Mouse (Mus musculus) midbrain, embryonic 11.5 days (tissue): ENCODE results near the gene Gm572. TPM values are rescaled to one million over a fixed set of nuclear protein-coding genes. Genes with fewer than 3 reads are reported as not detected.

Experiments
- ATAC-seq: fragments of 200-750 bp; cut with Nextera tagmentation; 2 replicates; pipeline ENCODE4 v1.8.0; 2017; ENCODE audit warnings: moderate TSS enrichment, moderate library complexity; ENCODE audit not compliant: low FRiP score
- DNase-seq: peaks from one replicate; pipeline ENCODE4 v3.0.0; 2015; ENCODE audit warnings: low spot score; ENCODE audit errors: missing footprints
- H3K27ac ChIP-seq: fragments of 300-500 bp; sonication (generic); 2 replicates; pipeline ENCODE4 v1.5.1; 2014; ENCODE audit warnings: low read depth, low read length
- H3K27me3 ChIP-seq: fragments of 300-500 bp; sonication (generic); 2 replicates; pipeline ENCODE4 v1.6.1; 2014; ENCODE audit warnings: mild to moderate bottlenecking, low read length, moderate library complexity, mixed read lengths; ENCODE audit not compliant: control insufficient read depth, insufficient read depth
- H3K36me3 ChIP-seq: fragments of 300-500 bp; sonication (generic); 2 replicates; pipeline ENCODE4 v1.6.1; 2014; ENCODE audit warnings: mild to moderate bottlenecking, low read length, moderate library complexity, mixed read lengths; ENCODE audit not compliant: control insufficient read depth, insufficient read depth
- H3K4me1 ChIP-seq: fragments of 300-500 bp; sonication (generic); 2 replicates; pipeline ENCODE4 v1.6.1; 2014; ENCODE audit warnings: low read length; ENCODE audit not compliant: control insufficient read depth, insufficient read depth
- H3K4me2 ChIP-seq: fragments of 300-500 bp; sonication (generic); 2 replicates; pipeline ENCODE4 v1.6.1; 2014; ENCODE audit warnings: mild to moderate bottlenecking, moderate library complexity
- H3K4me3 ChIP-seq: fragments of 300-500 bp; sonication (generic); 2 replicates; pipeline ENCODE4 v1.5.1; 2014; ENCODE audit warnings: low read depth, low read length
- H3K9ac ChIP-seq: fragments of 300-500 bp; sonication (generic); 2 replicates; pipeline ENCODE4 v1.6.1; 2014; ENCODE audit warnings: low read length
- H3K9me3 ChIP-seq: fragments of 300-500 bp; sonication (generic); 2 replicates; pipeline ENCODE4 v1.6.1; 2016; ENCODE audit warnings: low read length; ENCODE audit not compliant: control insufficient read depth
- WGBS: fragments of 180-500 bp; shearing (Covaris S2); extraction: QIAGEN DNeasy Blood & Tissue Kit; methylation state at CpG from one replicate; pipeline ENCODE4 v1.1.7; 2014; 5-methylcytosine and 5-hydroxymethylcytosine counted together
- polyA plus RNA-seq: library from polyadenylated mRNA; unstranded; fragments of >200 nt; fragmentation: Nextera tagmentation; extraction: Ambion mirVana; gene quantifications from 2 replicates; pipeline ENCODE4 v1.2.1, GENCODE M21; 2014

The Gm572 gene
- polyA plus RNA-seq, 1 experiment from 2014 or later: not detected

DNA sequence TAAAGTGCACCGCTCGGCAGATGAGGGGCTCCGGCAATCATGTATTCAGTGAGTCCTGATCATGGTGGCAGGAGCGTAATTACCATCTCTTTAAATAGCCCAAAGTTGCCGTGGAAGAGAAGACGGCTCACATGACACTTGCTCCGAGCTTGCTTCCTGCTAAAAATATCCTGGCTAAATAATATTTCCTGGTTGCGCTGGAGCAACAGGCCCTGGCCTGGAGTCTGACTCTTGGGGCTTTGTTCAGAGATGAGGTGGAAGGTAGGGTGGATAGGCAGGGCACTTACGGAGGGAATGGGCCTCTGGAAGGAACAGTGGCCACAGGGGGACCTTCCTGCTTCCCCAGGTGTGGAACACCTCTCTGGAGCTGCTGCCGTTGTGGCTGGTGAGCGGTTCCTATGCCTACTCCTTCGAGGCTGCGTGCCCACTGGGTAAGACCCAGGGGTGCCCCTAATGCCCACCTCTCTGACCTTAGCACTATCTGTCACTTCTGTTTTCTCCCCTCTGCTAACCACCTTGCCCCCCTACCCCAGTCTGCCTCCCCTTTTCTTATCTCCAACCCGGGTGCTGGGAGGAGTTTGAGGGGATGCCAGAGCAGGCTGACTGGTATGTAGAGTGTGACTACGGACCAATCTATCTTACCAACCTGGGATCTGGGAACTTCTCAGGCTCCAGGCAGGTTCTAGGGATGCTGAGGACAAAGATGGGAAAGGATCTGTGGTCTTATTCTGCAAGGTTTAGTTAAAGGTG lies 24.1 kb downstream of the Gm572 start:
- Histone ChIP-seq H3K9me3 (no peaks in the 10 kb centered on the region), H3K9ac (no peak overlapping the region), H3K4me3 (no peak overlapping the region), H3K36me3 (no peaks in the 10 kb centered on the region), H3K27me3 (peaks cover 2% of the 10 kb centered on the region; the same call in 1 of the 2 replicates), H3K4me2 (no peak overlapping the region), H3K4me1 (peaks cover 2% of the 10 kb centered on the region; the same call in 1 of the 2 replicates), H3K27ac (no peak overlapping the region)
- no peak for ATAC-seq
- 89% methylated on average over 15 of the region's 15 CpGs for WGBS
- no peak for DNase-seq

DNA sequence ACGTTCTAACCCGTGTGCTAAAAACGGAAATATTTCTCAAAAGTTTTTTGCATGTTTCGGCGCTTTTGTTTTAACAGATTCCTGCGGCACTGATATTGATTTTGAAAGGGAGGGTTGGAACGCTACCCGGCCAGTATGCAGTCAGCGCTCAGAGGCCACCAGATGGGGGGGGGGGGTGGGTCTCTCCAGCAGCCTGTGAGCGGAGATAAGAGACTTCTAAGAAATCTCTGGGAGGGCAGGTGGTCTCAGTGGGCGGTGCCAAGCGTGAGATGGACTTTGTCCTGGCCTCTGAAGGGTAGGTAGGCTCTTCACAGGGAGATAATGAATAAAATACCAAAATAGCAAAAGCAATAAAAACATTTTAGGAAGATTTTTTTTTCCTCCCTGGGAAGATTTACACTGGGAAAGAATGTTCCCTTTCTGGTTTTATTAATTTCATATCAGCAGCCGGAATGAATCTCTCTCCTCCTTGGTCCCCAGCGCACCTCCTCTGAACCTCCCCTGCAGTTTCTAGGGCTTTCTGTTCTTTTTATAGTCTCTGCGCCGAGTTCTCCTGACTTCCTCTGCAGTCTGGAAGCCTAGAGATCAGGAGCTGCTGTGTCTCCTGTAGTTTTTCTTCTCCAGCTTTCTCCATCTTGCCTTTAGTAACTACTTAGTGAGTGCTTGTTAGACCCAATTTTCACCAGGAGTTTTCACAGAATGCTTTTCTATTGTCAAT lies 28.3 kb downstream of the Gm572 start:
- ATAC-seq (no peak), DNase-seq (no peak)
- Histone ChIP-seq H3K4me2 (no peak overlapping the region), H3K4me3 (no peak overlapping the region), H3K27ac (no peak overlapping the region), H3K27me3 (no peaks in the 10 kb centered on the region), H3K36me3 (no peaks in the 10 kb centered on the region), H3K4me1 (peaks cover 2% of the 10 kb centered on the region), H3K9ac (no peak overlapping the region), H3K9me3 (no peaks in the 10 kb centered on the region)
- 61% methylated on average over 16 of the region's 16 CpGs for WGBS

GRCm38 (mm10) chr4:148675043-148675442 lies 31.9 kb downstream of the Gm572 start:
- H3K9ac ChIP-seq: no peak overlapping the region
- H3K4me1 ChIP-seq: peaks cover 7% of the 10 kb centered on the region
- no peaks in the 10 kb centered on the region for H3K36me3 ChIP-seq
- ATAC-seq (no peak), DNase-seq (no peak)
- WGBS: 63% methylated on average over 7 of the region's 7 CpGs
- H3K4me2 ChIP-seq: no peak overlapping the region
- no peak overlapping the region for H3K4me3 ChIP-seq
- no peaks in the 10 kb centered on the region for H3K9me3 ChIP-seq
- no peak overlapping the region for H3K27ac ChIP-seq
- H3K27me3 ChIP-seq: no peaks in the 10 kb centered on the region

DNA sequence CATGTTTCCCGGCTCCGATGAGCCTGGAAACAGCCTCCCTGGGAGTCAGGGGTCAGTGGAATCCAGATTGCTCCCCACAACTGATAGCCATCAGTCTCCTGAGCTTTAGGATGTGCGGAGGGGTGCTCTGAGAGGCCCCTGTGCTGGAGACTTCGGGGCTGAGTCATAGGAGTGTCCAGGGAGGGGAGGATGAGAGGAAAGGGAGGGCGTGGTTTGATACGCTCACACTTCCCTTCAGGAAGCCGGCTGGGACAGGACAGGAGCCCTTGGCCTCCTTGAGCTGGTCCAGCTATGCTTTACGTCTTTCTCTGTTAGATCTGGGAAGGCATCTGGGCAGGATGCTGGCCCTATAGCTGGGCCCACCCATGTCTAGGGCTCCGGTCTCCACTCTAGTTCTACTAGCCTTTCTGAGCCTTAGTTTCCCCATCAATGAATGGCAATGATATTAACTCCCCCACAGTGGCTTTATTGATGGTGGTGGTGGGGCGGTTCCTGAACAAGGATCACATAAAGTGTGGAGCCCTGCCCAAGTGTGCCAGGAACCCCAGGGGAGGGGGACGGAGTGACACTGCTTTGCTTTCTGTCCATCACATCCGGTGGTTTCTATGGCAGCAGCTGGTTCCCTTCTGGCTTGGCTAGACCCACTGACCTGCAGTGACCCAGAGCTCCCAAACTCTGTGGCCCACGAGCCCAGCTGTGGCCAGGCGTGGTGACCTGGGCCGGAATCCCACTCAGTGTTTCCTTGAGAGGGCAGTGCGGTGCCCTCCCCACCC lies 33.3 kb downstream of the Gm572 start:
- no peaks in the 10 kb centered on the region for H3K36me3 ChIP-seq
- no peak for DNase-seq
- H3K4me1 ChIP-seq: peaks cover 7% of the 10 kb centered on the region
- H3K27ac ChIP-seq: no peak overlapping the region
- no peaks in the 10 kb centered on the region for H3K27me3 ChIP-seq
- peak; percentile 61 for ATAC-seq
- H3K9ac ChIP-seq: no peak overlapping the region
- H3K9me3 ChIP-seq: no peaks in the 10 kb centered on the region
- 43% methylated on average over 16 of the region's 16 CpGs for WGBS
- no peak overlapping the region for H3K4me2 ChIP-seq
- H3K4me3 ChIP-seq: no peak overlapping the region

DNA sequence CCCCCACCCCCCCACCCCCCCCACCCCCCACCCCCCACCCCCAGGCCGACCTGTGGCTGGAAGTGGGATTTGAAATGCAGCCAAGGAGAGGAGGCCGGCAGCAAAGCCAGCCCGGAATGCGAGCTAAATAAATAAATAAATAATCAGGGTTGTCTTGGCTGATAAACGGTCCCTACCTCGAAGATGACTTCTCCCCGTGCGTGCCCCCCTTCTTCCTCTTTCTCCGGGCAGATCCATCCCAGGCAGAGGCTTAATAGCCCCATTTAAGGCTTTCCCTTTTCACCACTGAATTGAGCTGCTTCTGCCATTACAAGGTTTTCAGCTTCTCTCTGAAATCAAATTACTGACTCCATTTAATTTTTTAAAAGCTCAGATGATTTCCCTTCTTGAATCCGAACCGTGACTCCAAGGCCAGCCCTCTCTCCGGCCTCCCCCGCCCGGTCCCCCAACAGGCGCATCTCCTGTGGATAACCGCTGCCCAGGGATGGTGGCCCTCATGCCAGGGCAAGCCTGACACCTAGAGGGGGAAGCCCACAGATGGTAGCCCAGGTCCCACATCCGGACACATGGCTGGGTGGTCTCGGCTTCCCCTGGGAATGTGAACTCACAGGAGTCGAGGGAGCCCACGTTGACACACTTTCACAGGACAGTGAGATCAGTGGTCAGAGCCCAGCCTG lies 34.0 kb downstream of the Gm572 start:
- Histone ChIP-seq H3K4me2 (no peak overlapping the region), H3K27me3 (no peaks in the 10 kb centered on the region), H3K36me3 (no peaks in the 10 kb centered on the region), H3K4me1 (peaks cover 7% of the 10 kb centered on the region), H3K27ac (no peak overlapping the region), H3K4me3 (no peak overlapping the region), H3K9me3 (no peaks in the 10 kb centered on the region), H3K9ac (no peak overlapping the region)
- no peak for DNase-seq
- 57% methylated on average over 19 of the region's 20 CpGs for WGBS
- ATAC-seq: no peak

DNA sequence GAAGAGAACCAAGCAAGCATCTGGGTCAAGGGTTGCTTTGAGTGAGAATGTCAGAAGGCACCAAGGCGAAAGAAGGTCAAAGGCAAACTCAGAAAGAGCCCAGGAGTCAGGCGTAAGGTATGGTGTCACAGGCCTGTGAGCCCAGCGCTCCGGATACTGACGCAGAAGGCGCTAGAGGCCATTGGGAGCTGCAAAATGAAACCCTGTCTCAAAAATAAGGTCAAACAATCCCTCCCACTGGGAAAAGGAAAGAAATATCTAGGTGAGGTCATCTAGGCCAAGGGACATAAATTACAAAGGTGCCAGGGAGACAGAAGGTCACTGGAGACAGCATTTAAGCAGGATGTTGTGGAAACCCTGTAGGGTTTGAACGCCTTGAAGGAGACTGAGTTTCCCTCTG lies 35.0 kb downstream of the Gm572 start:
- no peaks in the 10 kb centered on the region for H3K36me3 ChIP-seq
- no peak overlapping the region for H3K9ac ChIP-seq
- no peak overlapping the region for H3K4me3 ChIP-seq
- H3K4me2 ChIP-seq: no peak overlapping the region
- ATAC-seq: no peak
- no peak for DNase-seq
- H3K27me3 ChIP-seq: no peaks in the 10 kb centered on the region
- 88% methylated on average over 7 of the region's 7 CpGs for WGBS
- H3K9me3 ChIP-seq: no peaks in the 10 kb centered on the region
- no peak overlapping the region for H3K27ac ChIP-seq
- peaks cover 7% of the 10 kb centered on the region for H3K4me1 ChIP-seq

DNA sequence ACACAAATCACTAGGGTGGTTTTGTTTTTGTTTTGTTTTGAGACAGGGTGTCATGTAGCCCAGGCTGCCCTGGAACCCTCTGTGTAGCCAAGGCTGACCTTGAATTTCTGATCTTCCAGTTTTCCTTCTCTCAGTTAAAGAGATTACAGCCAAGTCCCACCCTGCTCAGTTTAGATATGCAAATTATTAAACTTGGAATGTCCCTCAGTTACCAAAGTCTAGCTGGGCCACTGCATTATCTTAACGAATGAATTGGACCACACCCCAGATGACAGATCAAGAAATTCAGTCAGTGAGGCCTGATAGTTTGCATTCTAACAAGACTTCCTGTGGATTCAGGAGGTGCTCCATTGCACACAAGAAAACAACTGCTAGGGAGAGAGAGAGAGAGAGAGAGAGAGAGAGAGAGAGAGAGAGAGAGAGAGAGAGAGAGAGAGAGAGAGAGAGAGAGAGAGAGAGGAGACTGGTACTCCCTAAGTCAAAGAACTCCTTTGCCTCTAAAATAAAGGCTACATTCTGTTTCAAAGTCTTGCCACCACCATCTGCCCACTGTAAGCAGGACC lies 37.5 kb downstream of the Gm572 start:
- Histone ChIP-seq H3K9ac (no peak overlapping the region), H3K4me2 (no peak overlapping the region), H3K4me1 (peaks cover 7% of the 10 kb centered on the region), H3K9me3 (no peaks in the 10 kb centered on the region), H3K36me3 (no peaks in the 10 kb centered on the region), H3K4me3 (no peak overlapping the region), H3K27me3 (no peaks in the 10 kb centered on the region), H3K27ac (no peak overlapping the region)
- DNase-seq (no peak), ATAC-seq (no peak)
- 72% methylated on average over 1 of the region's 1 CpGs for WGBS

DNA sequence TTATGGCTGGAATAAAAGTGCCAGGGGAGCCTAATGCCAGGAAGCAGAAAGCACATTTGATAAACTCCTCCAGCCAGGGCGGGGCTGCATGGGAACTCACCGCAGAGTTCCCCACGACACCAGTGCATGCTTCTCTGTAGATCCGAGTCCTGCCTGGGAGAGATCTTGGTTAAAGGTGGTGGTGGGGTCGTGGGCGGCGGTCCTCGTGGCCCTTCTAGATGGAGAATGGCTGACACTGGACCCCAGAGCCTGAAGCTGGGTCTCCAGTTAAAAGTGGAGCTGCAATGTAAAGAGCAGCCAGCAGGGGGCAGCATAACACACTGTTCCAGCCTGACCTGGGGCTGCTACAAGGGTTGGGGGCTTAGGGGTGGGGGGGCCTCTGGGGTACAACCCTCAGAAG lies 38.3 kb downstream of the Gm572 start:
- WGBS: 21% methylated on average over 8 of the region's 8 CpGs
- no peak overlapping the region for H3K27ac ChIP-seq
- DNase-seq (peak; percentile 97), ATAC-seq (peak; percentile 25; the same call in 1 of the 2 replicates)
- no peaks in the 10 kb centered on the region; the same call in 1 of the 2 replicates for H3K27me3 ChIP-seq
- H3K4me3 ChIP-seq: no peak overlapping the region
- H3K9me3 ChIP-seq: no peaks in the 10 kb centered on the region
- peaks cover 4% of the 10 kb centered on the region for H3K4me1 ChIP-seq
- no peak overlapping the region for H3K4me2 ChIP-seq
- H3K36me3 ChIP-seq: no peaks in the 10 kb centered on the region
- no peak overlapping the region for H3K9ac ChIP-seq
